Comparison of ENCODE assay signal across 10 mouse cellular contexts in the genomic region with DNA sequence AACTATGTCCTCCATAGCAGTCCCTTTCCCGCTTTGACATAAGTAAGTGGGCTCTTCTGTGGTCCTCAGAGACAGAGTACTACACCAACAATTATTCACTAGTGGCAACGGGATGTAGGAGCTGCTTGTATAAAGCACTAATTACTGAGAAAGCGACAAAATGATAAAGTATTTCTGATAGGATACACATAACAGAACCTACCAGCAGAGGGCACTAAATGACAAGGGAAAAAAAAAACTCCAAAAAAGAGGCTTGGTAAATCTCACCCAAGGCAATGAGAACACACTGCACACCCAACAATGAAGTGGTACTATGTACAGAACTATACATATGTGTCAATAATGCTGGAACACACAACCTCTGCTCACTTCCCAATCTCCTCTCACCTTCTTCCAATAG. TPM values are rescaled to one million over a fixed set of nuclear protein-coding genes. Genes with fewer than 3 reads are reported as not detected.
DNase-seq lines count a peak whose midpoint lies in the region; ATAC-seq and TF ChIP-seq lines count a peak whose summit lies in the region.
"Had no signal": no experiment of that assay in that cellular context is flagged by ENCODE, and none has a peak within 500 bp of the region (broad histone marks: within the 10 kb centered on the region; RNA-seq: fewer than 3 reads in every experiment).

No protein-coding gene starts in this region.

- H3K27me3 ChIP-seq in stomach, postnatal 0 days (ENCODE audit: control insufficient read depth, insufficient read depth, low read length) = no peaks in the 10 kb centered on the region
- H3K27me3 ChIP-seq: liver, embryonic 15.5 days had no signal

- peak; percentile 66 for TF ChIP-seq CTCF in stomach, postnatal 0 days (IDR thresholded peaks at IDR 0.05; ENCODE audit: low read depth)

- 66% methylated on average over 3 of the region's 3 CpGs for WGBS in stomach, postnatal 0 days

- H3K4me1 ChIP-seq in stomach, postnatal 0 days (replicated peaks; ENCODE audit: control insufficient read depth, insufficient read depth) = no peaks in the 10 kb centered on the region
- H3K4me1 ChIP-seq: liver, embryonic 15.5 days had no signal

- no peak overlapping the region for H3K4me3 ChIP-seq in stomach, postnatal 0 days (ENCODE audit: low read depth, low read length)
- H3K4me3 ChIP-seq: liver, embryonic 15.5 days had no signal

- no peaks in the 10 kb centered on the region for H3K9me3 ChIP-seq in stomach, postnatal 0 days (ENCODE audit: control insufficient read depth, low read length)
- H3K9me3 ChIP-seq: liver, embryonic 15.5 days had no signal

- no peak overlapping the region for H3K27ac ChIP-seq in stomach, postnatal 0 days (replicated peaks)
- H3K27ac ChIP-seq: liver, embryonic 15.5 days had no signal

- no peak overlapping the region for H3K4me2 ChIP-seq in stomach, postnatal 0 days (replicated peaks; ENCODE audit: low read depth)
- H3K4me2 ChIP-seq: liver, embryonic 15.5 days had no signal

- no peak overlapping the region for H3K9ac ChIP-seq in stomach, postnatal 0 days (ENCODE audit: low read length)
- H3K9ac ChIP-seq: liver, embryonic 15.5 days had no signal

- ATAC-seq in stomach, postnatal 0 days (ENCODE audit: low FRiP score, low TSS enrichment) = no peak
- ATAC-seq: forebrain, embryonic 16.5 days had no signal

- no peak for TF ChIP-seq EP300 in stomach, postnatal 0 days (optimal IDR thresholded peaks at IDR 0.05)

- peak; percentile 24 for DNase-seq in cerebellum, adult 8-10 months
- no peak for DNase-seq in cerebellum, adult 9-11 months
- DNase-seq in kidney, adult 9 months = peak; percentile 16
- DNase-seq in kidney, postnatal 25 days = no peak
- DNase-seq in thymus, postnatal 14 days = peak; percentile 11
- DNase-seq in thymus, adult 18-20 months = no peak
- no peak for DNase-seq in stomach, postnatal 0 days (ENCODE audit: low spot score)
- DNase-seq in layer of hippocampus, postnatal 14 days (ENCODE audit: low spot score in 2 of 2) = no peak

- H3K36me3 ChIP-seq in stomach, postnatal 0 days (ENCODE audit: control insufficient read depth, insufficient read depth, low read length) = no peaks in the 10 kb centered on the region
- H3K36me3 ChIP-seq: liver, embryonic 15.5 days had no signal

RNA-seq across cellular contexts. Expression of a gene that starts 29.4 kb away (rescaled TPM):
- polyA plus RNA-seq in stomach, postnatal 0 days (2015; fragmentation: Nextera tagmentation; extraction: Ambion mirVana) = 28.3 and 30.7 TPM in 2 replicates
- 100 to 1,000 TPM in 1 of 2 experiments, 10 to 100 TPM in 1; 78.5 to 110 TPM for total RNA-seq in layer of hippocampus, postnatal 14 days (2021)

RNA-seq across cellular contexts. Expression of a gene that starts 47.6 kb away (rescaled TPM):
- 0.05 and 0.12 TPM in 2 replicates for polyA plus RNA-seq in stomach, postnatal 0 days (2015; fragmentation: Nextera tagmentation; extraction: Ambion mirVana)
- under 1 TPM; 0.39 to 0.55 TPM for total RNA-seq in layer of hippocampus, postnatal 14 days (2021)
- polyA plus RNA-seq: liver, embryonic 15.5 days had no signal

Comparison
In these comparisons a context has a peak if more than half of its experiments do, and no peak if none do; other contexts are left out.
1. DNase-seq: peak in cerebellum, adult 8-10 months (single experiment), kidney, adult 9 months (single experiment) and thymus, postnatal 14 days (single experiment); none in cerebellum, adult 9-11 months (single experiment), kidney, postnatal 25 days (0 of 2), thymus, adult 18-20 months (0 of 2), stomach, postnatal 0 days (single experiment) and layer of hippocampus, postnatal 14 days (0 of 2).